Mouse (Mus musculus): ENCODE measurements around the gene Tspyl1. TPM values are rescaled to one million over a fixed set of nuclear protein-coding genes. Genes with fewer than 3 reads are reported as not detected.

Gene Tspyl1
- polyA plus RNA-seq, 1 experiment from 2014 or later = 82.6 TPM

GRCm38 (mm10) chr10:34297980-34298753, 16.2 kb downstream of the Tspyl1 start:
- DNase-seq (ENCODE audit: low spot score) = no peak

- no peak for DNase-seq (ENCODE audit: low spot score)
These were observed 18.4 kb downstream of the Tspyl1 start for GRCm38 (mm10) chr10:34300368-34300767.

GRCm38 (mm10) chr10:34307070-34307469, 25.1 kb downstream of the Tspyl1 start:
- DNase-seq (ENCODE audit: low spot score) = no peak

GRCm38 (mm10) chr10:34309915-34310685, 28.1 kb downstream of the Tspyl1 start:
- DNase-seq (ENCODE audit: low spot score) = no peak

GRCm38 (mm10) chr10:34312536-34312935, 30.5 kb downstream of the Tspyl1 start:
- DNase-seq (ENCODE audit: low spot score) = no peak

- no peak for DNase-seq (ENCODE audit: low spot score)
These were observed 34.7 kb downstream of the Tspyl1 start for GRCm38 (mm10) chr10:34316571-34317216.

- DNase-seq (ENCODE audit: low spot score) = no peak
These were observed 35.2 kb downstream of the Tspyl1 start for GRCm38 (mm10) chr10:34317217-34317606.

GRCm38 (mm10) chr10:34320809-34321208, 38.8 kb downstream of the Tspyl1 start:
- no peak for DNase-seq (ENCODE audit: low spot score)

- peak; percentile 40 for DNase-seq (ENCODE audit: low spot score)
These were observed 44.7 kb downstream of the Tspyl1 start for GRCm38 (mm10) chr10:34326701-34327100.

GRCm38 (mm10) chr10:34327144-34327543, 45.2 kb downstream of the Tspyl1 start:
- no peak for DNase-seq (ENCODE audit: low spot score)

- DNase-seq (ENCODE audit: low spot score) = no peak
These were observed 46.3 kb downstream of the Tspyl1 start for GRCm38 (mm10) chr10:34328310-34328709.

Other genes starting within 250 kb of the Tspyl1 start
- gene Trappc3l, start 244.6 kb upstream of the Tspyl1 start, polyA plus RNA-seq (2015; fragmentation: Nextera tagmentation; extraction: Ambion mirVana) = 0.10 TPM in 1 of 2 replicates, not detected in the other
- 0.03 and 0.07 TPM in 2 replicates for gene Calhm4, start 237.9 kb upstream of the Tspyl1 start, polyA plus RNA-seq (2015; fragmentation: Nextera tagmentation; extraction: Ambion mirVana)
- gene Calhm5, start 185.7 kb upstream of the Tspyl1 start, polyA plus RNA-seq (2015; fragmentation: Nextera tagmentation; extraction: Ambion mirVana) = 0.10 and 0.14 TPM in 2 replicates
- 9.2 and 9.8 TPM in 2 replicates for gene Calhm6, start 154.2 kb upstream of the Tspyl1 start, polyA plus RNA-seq (2015; fragmentation: Nextera tagmentation; extraction: Ambion mirVana)
- gene Dse, start 74.5 kb upstream of the Tspyl1 start, polyA plus RNA-seq (2015; fragmentation: Nextera tagmentation; extraction: Ambion mirVana) = 5.1 and 5.5 TPM in 2 replicates
- 31.0 and 32.9 TPM in 2 replicates for gene Tspyl4, start 15.3 kb downstream of the Tspyl1 start, polyA plus RNA-seq (2015; fragmentation: Nextera tagmentation; extraction: Ambion mirVana)
- 0.27 and 0.31 TPM in 2 replicates for gene Col10a1, start 107.8 kb downstream of the Tspyl1 start, polyA plus RNA-seq (2015; fragmentation: Nextera tagmentation; extraction: Ambion mirVana)
- gene Nt5dc1, start 136.4 kb downstream of the Tspyl1 start, polyA plus RNA-seq (2015; fragmentation: Nextera tagmentation; extraction: Ambion mirVana) = 26.3 and 31.0 TPM in 2 replicates
- 0.98 and 1.3 TPM in 2 replicates for gene Frk, start 201.2 kb downstream of the Tspyl1 start, polyA plus RNA-seq (2015; fragmentation: Nextera tagmentation; extraction: Ambion mirVana)

Data from thymus, postnatal 0 days (tissue).